Mouse (Mus musculus) erythroblast, adult 5-6 weeks (primary cell): Measurements from ENCODE around the gene Hoxa7. TPM values are rescaled to one million over a fixed set of nuclear protein-coding genes. Genes with fewer than 3 reads are reported as not detected.

Experiments used
- ATAC-seq: replicated peaks from 2 replicates; pipeline ENCODE4 v1.8.0; 2016; ENCODE audit warnings: moderate number of reproducible peaks, mild to moderate bottlenecking, moderate TSS enrichment, inconsistent platforms; ENCODE audit not compliant: poor library complexity, low FRiP score, severe bottlenecking
- total RNA-seq, 2 experiments: library from RNA; stranded (forward) in 1 of 2; stranded (reverse) in 1 of 2; fragments of 150-400 nt in 1 of 2; fragments of 200-764, 138-1000 nt in 1 of 2; gene quantifications; 2 replicates each; pipeline versions ENCODE4 v1.2.3 to v1.2.4; 2015 to 2017; ENCODE audit warnings: low replicate concordance in 2 of 2

The Hoxa7 gene
- total RNA-seq, 2 experiments from 2014 or later, result 0.77 to 2.1 TPM

- no peak for ATAC-seq
Observed at GRCm38 (mm10) chr6:52240389-52241000, 18.8 kb upstream of the Hoxa7 start, which contains the start of gene Hoxa10. Gene Hoxa10, minus strand, starts transcription at chr6:52240854.

GRCm38 (mm10) chr6:52239625-52240388, 18.2 kb upstream of the Hoxa7 start:
- ATAC-seq, result no peak

- no peak for ATAC-seq
Observed at GRCm38 (mm10) chr6:52238976-52239375, 17.3 kb upstream of the Hoxa7 start.

GRCm38 (mm10) chr6:52238155-52238545, 16.5 kb upstream of the Hoxa7 start:
- no peak for ATAC-seq

GRCm38 (mm10) chr6:52237346-52238154, 15.9 kb upstream of the Hoxa7 start:
- ATAC-seq, result no peak

GRCm38 (mm10) chr6:52236806-52237205, 15.2 kb upstream of the Hoxa7 start:
- ATAC-seq, result no peak

GRCm38 (mm10) chr6:52235866-52236265, 14.2 kb upstream of the Hoxa7 start:
- no peak for ATAC-seq

- no peak for ATAC-seq
Observed at GRCm38 (mm10) chr6:52235267-52235666, 13.6 kb upstream of the Hoxa7 start.

- ATAC-seq, result no peak
Observed at GRCm38 (mm10) chr6:52234428-52235140, 12.9 kb upstream of the Hoxa7 start.

- ATAC-seq, result no peak
Observed at GRCm38 (mm10) chr6:52233546-52234427, 12.1 kb upstream of the Hoxa7 start.

- ATAC-seq, result no peak
Observed at GRCm38 (mm10) chr6:52232984-52233545, 11.4 kb upstream of the Hoxa7 start.

- ATAC-seq, result no peak
Observed at GRCm38 (mm10) chr6:52232568-52232965, 10.9 kb upstream of the Hoxa7 start.

GRCm38 (mm10) chr6:52231885-52232567, 10.4 kb upstream of the Hoxa7 start:
- ATAC-seq, result no peak

GRCm38 (mm10) chr6:52230516-52231165, 9.0 kb upstream of the Hoxa7 start, which contains the start of gene Hoxa9:
Gene Hoxa9, minus strand, starts transcription at chr6:52231089.
- ATAC-seq, result no peak

- no peak for ATAC-seq
Observed at GRCm38 (mm10) chr6:52229558-52230416, 8.1 kb upstream of the Hoxa7 start.
